Mouse (Mus musculus): Measurements from ENCODE around the gene Fbxl22.

DNA sequence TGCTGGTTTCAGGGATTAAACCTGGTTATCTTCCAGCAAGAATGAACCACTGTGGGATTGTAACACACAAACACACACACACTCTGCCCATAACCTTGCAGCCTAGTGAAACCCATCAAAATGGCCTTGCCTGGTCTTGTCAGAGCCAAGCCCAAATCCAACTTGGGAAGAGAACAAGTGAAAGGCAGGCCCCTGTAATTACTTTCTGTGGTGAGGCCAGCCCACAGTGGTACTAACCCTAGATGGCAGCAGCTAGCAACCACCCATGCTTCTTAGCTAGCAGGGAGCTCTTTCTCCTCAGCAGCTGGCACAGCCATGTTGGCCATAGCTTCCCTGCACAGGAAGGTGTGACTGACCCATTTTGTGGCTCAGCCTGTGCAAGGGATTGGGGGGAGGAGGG is 1.2 kb downstream of the Fbxl22 start:
- TF ChIP-seq E2F4 (IDR thresholded peaks at IDR 0.05; ENCODE audit: insufficient read depth) = no peak
- TF ChIP-seq POLR2AphosphoS2 (IDR thresholded peaks at IDR 0.05; ENCODE audit: insufficient read length, low read depth) = peak; percentile 71
- TF ChIP-seq MYOG (IDR thresholded peaks at IDR 0.05; ENCODE audit: control insufficient read depth in 1 of 3, insufficient read depth in 1 of 3, insufficient read length in 2 of 3, low read depth in 2 of 3) = peak; percentile 36 to 62 (median 54)
- TF ChIP-seq TCF12 (IDR thresholded peaks at IDR 0.05; ENCODE audit: insufficient read depth, poor library complexity, severe bottlenecking) = no peak
